Mouse (Mus musculus): ENCODE results near the gene Mavs. TPM values are rescaled to one million over a fixed set of nuclear protein-coding genes. Genes with fewer than 3 reads are reported as not detected.

The Mavs gene
- polyA plus RNA-seq, 1 experiment from 2014 or later = 14.7 TPM

DNA sequence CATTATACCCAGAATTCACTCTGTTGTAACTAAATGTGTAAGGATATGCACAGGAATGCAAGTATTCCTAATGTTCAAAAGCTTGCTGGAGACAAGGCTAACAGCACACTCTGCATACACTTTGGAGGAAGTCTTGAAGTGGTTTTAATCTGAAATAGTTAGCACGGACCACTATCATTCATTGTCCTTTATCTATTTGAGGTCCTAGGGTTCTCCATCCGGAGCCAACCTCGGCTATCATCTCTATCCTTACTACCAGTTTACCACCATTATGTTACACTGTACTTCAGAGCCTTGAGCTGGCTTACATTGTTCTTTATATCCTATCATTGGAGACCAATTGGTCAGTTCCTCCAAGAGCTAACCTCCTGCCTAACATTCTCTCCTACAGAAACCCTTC lies 6.6 kb upstream of the Mavs start:
- no peak for DNase-seq (ENCODE audit: low spot score)
- H3K36me3 ChIP-seq (ENCODE audit: control insufficient read depth, insufficient read depth, low read length) = no peaks in the 10 kb centered on the region
- no peaks in the 10 kb centered on the region for H3K27me3 ChIP-seq (ENCODE audit: control insufficient read depth, insufficient read depth, low read length)
- H3K4me1 ChIP-seq (replicated peaks; ENCODE audit: control insufficient read depth, insufficient read depth) = no peaks in the 10 kb centered on the region
- no peak overlapping the region for H3K4me3 ChIP-seq (ENCODE audit: low read depth, low read length)
- no peaks in the 10 kb centered on the region for H3K9me3 ChIP-seq (ENCODE audit: control insufficient read depth, low read length)
- no peak overlapping the region for H3K4me2 ChIP-seq (replicated peaks; ENCODE audit: low read depth)
- TF ChIP-seq CTCF (IDR thresholded peaks at IDR 0.05; ENCODE audit: low read depth) (no peak), EP300 (optimal IDR thresholded peaks at IDR 0.05) (no peak)
- 85% methylated on average over 3 of the region's 3 CpGs for WGBS
- no peak overlapping the region for H3K27ac ChIP-seq (replicated peaks)
- no peak overlapping the region for H3K9ac ChIP-seq (ENCODE audit: low read length)
- ATAC-seq (ENCODE audit: low FRiP score, low TSS enrichment) = no peak

DNA sequence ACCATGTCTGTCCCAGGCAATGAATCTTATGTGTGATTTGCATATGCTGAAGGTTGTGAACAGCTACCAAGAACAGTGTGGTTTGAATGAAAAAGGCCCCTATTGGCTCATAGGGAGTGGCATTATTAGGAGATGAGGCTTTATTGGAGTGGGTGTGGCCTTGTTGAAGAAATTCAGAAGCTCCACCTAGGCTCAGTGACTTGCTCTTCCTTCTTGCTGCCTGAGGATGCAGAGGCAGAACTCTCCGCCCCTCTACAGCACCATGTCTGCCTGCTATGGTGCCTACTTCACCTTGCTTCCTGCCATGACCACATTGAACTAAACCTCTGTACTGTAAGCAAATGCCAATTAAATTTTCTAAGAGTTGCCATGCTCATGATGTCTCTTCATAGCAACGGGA lies 1.3 kb upstream of the Mavs start:
- no peak for ATAC-seq (ENCODE audit: low FRiP score, low TSS enrichment)
- WGBS = 82% methylated on average over 2 of the region's 2 CpGs
- no peak overlapping the region for H3K4me2 ChIP-seq (replicated peaks; ENCODE audit: low read depth)
- no peak overlapping the region for H3K27ac ChIP-seq (replicated peaks)
- no peak for TF ChIP-seq EP300 (optimal IDR thresholded peaks at IDR 0.05)
- no peak for TF ChIP-seq CTCF (IDR thresholded peaks at IDR 0.05; ENCODE audit: low read depth)
- H3K9me3 ChIP-seq (ENCODE audit: control insufficient read depth, low read length) = no peaks in the 10 kb centered on the region
- no peak overlapping the region for H3K9ac ChIP-seq (ENCODE audit: low read length)
- DNase-seq (ENCODE audit: low spot score) = no peak
- H3K4me3 ChIP-seq (ENCODE audit: low read depth, low read length) = no peak overlapping the region
- H3K27me3 ChIP-seq (ENCODE audit: control insufficient read depth, insufficient read depth, low read length) = no peaks in the 10 kb centered on the region
- H3K36me3 ChIP-seq (ENCODE audit: control insufficient read depth, insufficient read depth, low read length) = 0 out of 2 replicates have a peak, but pooled peaks cover under 1% of the 10 kb centered on the region
- H3K4me1 ChIP-seq (replicated peaks; ENCODE audit: control insufficient read depth, insufficient read depth) = peaks cover 6% of the 10 kb centered on the region; the same call in 1 of the 2 replicates

DNA sequence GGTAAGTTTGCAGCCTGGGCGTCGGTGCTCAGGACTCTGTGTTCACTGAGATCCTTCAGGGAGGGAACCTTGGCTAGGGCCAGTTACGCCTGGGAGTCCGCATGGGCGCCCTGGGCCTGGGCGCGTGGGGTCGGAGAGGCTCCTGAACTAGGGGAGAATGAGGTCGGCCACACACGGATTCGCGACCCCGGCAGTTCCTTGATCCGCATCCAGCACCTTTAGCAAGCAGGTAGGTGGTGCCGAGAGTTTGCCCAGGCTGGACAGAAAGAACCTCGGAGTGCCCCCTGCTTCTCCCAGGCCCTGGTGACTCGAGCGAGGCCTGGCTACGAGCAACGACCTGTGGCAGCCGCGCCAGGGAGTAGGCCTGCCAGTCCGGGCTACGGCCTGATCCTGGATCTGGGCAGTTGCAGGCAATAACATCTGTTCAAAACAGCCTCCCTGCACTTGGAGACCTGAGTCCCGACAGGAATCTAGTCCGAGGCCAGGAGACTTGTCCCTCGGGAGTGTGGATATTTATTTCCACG lies 326 bp downstream of the Mavs start:
- H3K9me3 ChIP-seq (ENCODE audit: control insufficient read depth, low read length) = no peaks in the 10 kb centered on the region
- peak overlapping the region; percentile 85 for H3K9ac ChIP-seq (ENCODE audit: low read length)
- H3K4me1 ChIP-seq (replicated peaks; ENCODE audit: control insufficient read depth, insufficient read depth) = peaks cover 6% of the 10 kb centered on the region; the same call in 1 of the 2 replicates
- peak overlapping the region; percentile 63 for H3K4me3 ChIP-seq (ENCODE audit: low read depth, low read length)
- peak overlapping the region; percentile 98 for H3K4me2 ChIP-seq (replicated peaks; ENCODE audit: low read depth)
- H3K27ac ChIP-seq (replicated peaks) = peak overlapping the region; percentile 89
- DNase-seq (ENCODE audit: low spot score) = no peak
- peaks cover 9% of the 10 kb centered on the region for H3K36me3 ChIP-seq (ENCODE audit: control insufficient read depth, insufficient read depth, low read length)
- no peak for TF ChIP-seq EP300 (optimal IDR thresholded peaks at IDR 0.05)
- TF ChIP-seq CTCF (IDR thresholded peaks at IDR 0.05; ENCODE audit: low read depth) = no peak
- no peaks in the 10 kb centered on the region for H3K27me3 ChIP-seq (ENCODE audit: control insufficient read depth, insufficient read depth, low read length)
- ATAC-seq (ENCODE audit: low FRiP score, low TSS enrichment) = peak; percentile 31
- 6% methylated on average over 28 of the region's 28 CpGs for WGBS

DNA sequence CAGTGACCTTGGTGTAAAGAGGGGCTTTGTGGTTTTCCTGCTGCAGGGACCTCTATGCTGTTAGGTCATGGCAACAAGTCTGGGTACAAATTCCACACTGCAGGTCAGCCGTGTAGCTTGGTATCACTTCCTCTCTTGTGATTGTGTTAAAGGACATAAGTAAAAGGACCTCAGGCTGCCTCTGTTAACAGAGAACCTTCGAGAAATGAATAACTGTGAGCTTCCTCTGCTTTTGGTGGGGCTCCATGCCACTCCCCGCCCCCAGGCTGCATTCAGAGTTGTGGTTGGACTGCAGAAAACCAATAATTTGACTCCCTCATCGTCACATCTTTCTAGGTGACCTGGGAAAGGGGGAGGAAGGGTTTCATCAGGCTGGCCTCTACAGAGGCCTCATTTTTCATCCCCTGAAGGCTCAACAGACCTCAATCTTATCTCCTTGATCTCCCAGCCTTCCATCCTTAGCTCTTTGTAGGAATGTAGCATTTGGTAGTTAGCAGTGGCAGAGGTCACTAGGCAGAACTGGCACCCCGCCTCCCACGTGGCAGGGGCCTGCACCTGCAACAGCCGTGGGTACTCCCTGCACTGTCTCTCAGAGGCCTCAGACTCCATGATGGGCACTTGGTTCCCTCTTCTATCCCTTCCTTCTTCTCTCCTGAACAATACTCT lies 1.2 kb downstream of the Mavs start:
- no peak overlapping the region for H3K27ac ChIP-seq (replicated peaks)
- no peaks in the 10 kb centered on the region for H3K9me3 ChIP-seq (ENCODE audit: control insufficient read depth, low read length)
- peak overlapping the region; percentile 85 for H3K9ac ChIP-seq (ENCODE audit: low read length)
- H3K4me1 ChIP-seq (replicated peaks; ENCODE audit: control insufficient read depth, insufficient read depth) = peaks cover 6% of the 10 kb centered on the region; the same call in 1 of the 2 replicates
- no peaks in the 10 kb centered on the region for H3K27me3 ChIP-seq (ENCODE audit: control insufficient read depth, insufficient read depth, low read length)
- H3K4me3 ChIP-seq (ENCODE audit: low read depth, low read length) = peak overlapping the region; percentile 63
- ATAC-seq (ENCODE audit: low FRiP score, low TSS enrichment) = no peak
- WGBS = 53% methylated on average over 7 of the region's 7 CpGs
- DNase-seq (ENCODE audit: low spot score) = no peak
- TF ChIP-seq CTCF (IDR thresholded peaks at IDR 0.05; ENCODE audit: low read depth) (no peak), EP300 (optimal IDR thresholded peaks at IDR 0.05) (no peak)
- H3K4me2 ChIP-seq (replicated peaks; ENCODE audit: low read depth) = peak overlapping the region; percentile 98
- H3K36me3 ChIP-seq (ENCODE audit: control insufficient read depth, insufficient read depth, low read length) = peaks cover 9% of the 10 kb centered on the region

DNA sequence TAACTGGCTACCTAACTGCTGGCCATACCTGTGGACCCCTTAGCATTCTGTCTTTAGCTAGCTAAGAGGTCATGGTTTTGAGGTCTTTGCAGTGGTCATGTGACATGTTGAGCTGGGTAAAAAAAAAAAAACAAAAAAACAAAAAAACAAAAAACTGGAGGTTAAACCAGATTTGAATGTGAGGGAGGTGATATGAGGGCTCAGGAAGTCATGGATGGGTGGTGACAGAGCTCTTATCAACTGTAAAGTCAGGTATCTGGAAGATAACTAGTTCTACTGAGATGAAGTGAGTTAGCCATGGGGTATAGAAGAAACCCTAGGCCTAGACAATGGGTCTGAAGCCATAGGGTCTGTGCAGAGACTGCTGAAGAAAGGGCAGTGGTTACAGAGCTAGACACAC lies 8.3 kb downstream of the Mavs start:
- no peak for DNase-seq (ENCODE audit: low spot score)
- H3K9me3 ChIP-seq (ENCODE audit: control insufficient read depth, low read length) = no peaks in the 10 kb centered on the region
- H3K27me3 ChIP-seq (ENCODE audit: control insufficient read depth, insufficient read depth, low read length) = no peaks in the 10 kb centered on the region
- no peak overlapping the region for H3K27ac ChIP-seq (replicated peaks)
- no peaks in the 10 kb centered on the region for H3K4me1 ChIP-seq (replicated peaks; ENCODE audit: control insufficient read depth, insufficient read depth)
- TF ChIP-seq CTCF (IDR thresholded peaks at IDR 0.05; ENCODE audit: low read depth) = no peak
- no peak for TF ChIP-seq EP300 (optimal IDR thresholded peaks at IDR 0.05)
- no peak overlapping the region for H3K9ac ChIP-seq (ENCODE audit: low read length)
- no peak overlapping the region for H3K4me3 ChIP-seq (ENCODE audit: low read depth, low read length)
- H3K4me2 ChIP-seq (replicated peaks; ENCODE audit: low read depth) = no peak overlapping the region
- peaks cover 49% of the 10 kb centered on the region for H3K36me3 ChIP-seq (ENCODE audit: control insufficient read depth, insufficient read depth, low read length)
- ATAC-seq (ENCODE audit: low FRiP score, low TSS enrichment) = no peak

DNA sequence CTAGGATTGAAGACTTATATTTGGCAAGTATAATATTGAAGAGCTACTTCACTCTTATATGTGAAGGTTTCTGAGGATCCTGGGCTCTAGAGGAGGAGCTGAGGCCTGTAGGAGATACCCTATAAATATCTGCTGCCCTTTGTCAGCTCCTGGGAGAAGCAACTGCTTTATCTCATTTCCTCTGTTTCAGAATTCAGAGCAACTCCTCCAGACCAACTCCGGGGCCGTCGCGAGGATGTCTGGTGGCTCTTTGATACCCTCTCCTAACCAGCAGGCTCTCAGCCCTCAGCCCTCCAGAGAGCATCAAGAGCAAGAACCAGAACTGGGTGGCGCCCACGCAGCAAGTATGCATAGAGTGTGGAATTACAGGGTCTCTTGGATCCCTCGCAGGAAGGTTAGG lies 9.1 kb downstream of the Mavs start:
- no peak overlapping the region for H3K4me2 ChIP-seq (replicated peaks; ENCODE audit: low read depth)
- H3K27me3 ChIP-seq (ENCODE audit: control insufficient read depth, insufficient read depth, low read length) = no peaks in the 10 kb centered on the region
- H3K9ac ChIP-seq (ENCODE audit: low read length) = no peak overlapping the region
- H3K9me3 ChIP-seq (ENCODE audit: control insufficient read depth, low read length) = no peaks in the 10 kb centered on the region
- DNase-seq (ENCODE audit: low spot score) = no peak
- no peak overlapping the region for H3K27ac ChIP-seq (replicated peaks)
- 91% methylated on average over 7 of the region's 7 CpGs for WGBS
- ATAC-seq (ENCODE audit: low FRiP score, low TSS enrichment) = no peak
- no peak overlapping the region for H3K4me3 ChIP-seq (ENCODE audit: low read depth, low read length)
- H3K4me1 ChIP-seq (replicated peaks; ENCODE audit: control insufficient read depth, insufficient read depth) = no peaks in the 10 kb centered on the region
- peaks cover 53% of the 10 kb centered on the region for H3K36me3 ChIP-seq (ENCODE audit: control insufficient read depth, insufficient read depth, low read length)
- no peak for TF ChIP-seq CTCF (IDR thresholded peaks at IDR 0.05; ENCODE audit: low read depth)
- no peak for TF ChIP-seq EP300 (optimal IDR thresholded peaks at IDR 0.05)
